Mouse (Mus musculus): ENCODE data around the gene Olfr638. TPM values are rescaled to one million over a fixed set of nuclear protein-coding genes. Genes with fewer than 3 reads are reported as not detected.

The Olfr638 gene
- polyA plus RNA-seq, 1 experiment from 2014 or later, result not detected

Other genes starting within 250 kb of the Olfr638 start
- not detected in 2 replicates for gene Olfr630, start 241.4 kb upstream of the Olfr638 start, polyA plus RNA-seq (2016; fragmentation: Nextera tagmentation; extraction: Ambion mirVana)
- gene Olfr69, start 227.2 kb upstream of the Olfr638 start, polyA plus RNA-seq (2016; fragmentation: Nextera tagmentation; extraction: Ambion mirVana), result not detected in 2 replicates
- not detected in 2 replicates for gene Olfr68, start 219.0 kb upstream of the Olfr638 start, polyA plus RNA-seq (2016; fragmentation: Nextera tagmentation; extraction: Ambion mirVana)
- not detected in 2 replicates for gene Olfr67, start 206.9 kb upstream of the Olfr638 start, polyA plus RNA-seq (2016; fragmentation: Nextera tagmentation; extraction: Ambion mirVana)
- gene Hbb-bt, start 184.8 kb upstream of the Olfr638 start, polyA plus RNA-seq (2016; fragmentation: Nextera tagmentation; extraction: Ambion mirVana), result 442 and 979 TPM in 2 replicates
- gene Hbb-bs, start 170.7 kb upstream of the Olfr638 start, polyA plus RNA-seq (2016; fragmentation: Nextera tagmentation; extraction: Ambion mirVana), result 173 and 274 TPM in 2 replicates
- 0.28 and 1.2 TPM in 2 replicates for gene Hbb-bh2, start 158.2 kb upstream of the Olfr638 start, polyA plus RNA-seq (2016; fragmentation: Nextera tagmentation; extraction: Ambion mirVana)
- gene Hbb-bh1, start 155.6 kb upstream of the Olfr638 start, polyA plus RNA-seq (2016; fragmentation: Nextera tagmentation; extraction: Ambion mirVana), result 8,898 and 9,884 TPM in 2 replicates
- gene Hbb-y, start 145.5 kb upstream of the Olfr638 start, polyA plus RNA-seq (2016; fragmentation: Nextera tagmentation; extraction: Ambion mirVana), result 17,516 and 23,478 TPM in 2 replicates
- gene Olfr66, start 112.5 kb upstream of the Olfr638 start, polyA plus RNA-seq (2016; fragmentation: Nextera tagmentation; extraction: Ambion mirVana), result not detected in 2 replicates
- gene Olfr64, start 104.3 kb upstream of the Olfr638 start, polyA plus RNA-seq (2016; fragmentation: Nextera tagmentation; extraction: Ambion mirVana), result not detected in 2 replicates
- gene Olfr65, start 95.3 kb upstream of the Olfr638 start, polyA plus RNA-seq (2016; fragmentation: Nextera tagmentation; extraction: Ambion mirVana), result not detected in 2 replicates
- gene Olfr631, start 69.9 kb upstream of the Olfr638 start, polyA plus RNA-seq (2016; fragmentation: Nextera tagmentation; extraction: Ambion mirVana), result not detected in 2 replicates
- not detected in 2 replicates for gene Olfr632, start 64.4 kb upstream of the Olfr638 start, polyA plus RNA-seq (2016; fragmentation: Nextera tagmentation; extraction: Ambion mirVana)
- not detected in 2 replicates for gene Olfr633, start 54.3 kb upstream of the Olfr638 start, polyA plus RNA-seq (2016; fragmentation: Nextera tagmentation; extraction: Ambion mirVana)
- not detected in 2 replicates for gene Olfr635, start 27.6 kb upstream of the Olfr638 start, polyA plus RNA-seq (2016; fragmentation: Nextera tagmentation; extraction: Ambion mirVana)
- gene Olfr639, start 18.6 kb downstream of the Olfr638 start, polyA plus RNA-seq (2016; fragmentation: Nextera tagmentation; extraction: Ambion mirVana), result not detected in 2 replicates
- not detected in 2 replicates for gene Olfr640, start 26.8 kb downstream of the Olfr638 start, polyA plus RNA-seq (2016; fragmentation: Nextera tagmentation; extraction: Ambion mirVana)
- gene Olfr641, start 36.7 kb downstream of the Olfr638 start, polyA plus RNA-seq (2016; fragmentation: Nextera tagmentation; extraction: Ambion mirVana), result not detected in 2 replicates
- not detected in 2 replicates for gene Olfr642, start 53.9 kb downstream of the Olfr638 start, polyA plus RNA-seq (2016; fragmentation: Nextera tagmentation; extraction: Ambion mirVana)
- gene 4930516K23Rik, start 62.7 kb downstream of the Olfr638 start, polyA plus RNA-seq (2016; fragmentation: Nextera tagmentation; extraction: Ambion mirVana), result not detected in 2 replicates
- not detected in 2 replicates for gene Olfr644, start 73.1 kb downstream of the Olfr638 start, polyA plus RNA-seq (2016; fragmentation: Nextera tagmentation; extraction: Ambion mirVana)
- not detected in 2 replicates for gene Olfr645, start 86.7 kb downstream of the Olfr638 start, polyA plus RNA-seq (2016; fragmentation: Nextera tagmentation; extraction: Ambion mirVana)
- not detected in 2 replicates for gene Olfr646, start 106.1 kb downstream of the Olfr638 start, polyA plus RNA-seq (2016; fragmentation: Nextera tagmentation; extraction: Ambion mirVana)
- gene Ubqln5, start 131.1 kb downstream of the Olfr638 start, polyA plus RNA-seq (2016; fragmentation: Nextera tagmentation; extraction: Ambion mirVana), result not detected in 2 replicates
- not detected in 2 replicates for gene Olfr643, start 138.7 kb downstream of the Olfr638 start, polyA plus RNA-seq (2016; fragmentation: Nextera tagmentation; extraction: Ambion mirVana)
- not detected in 2 replicates for gene Ubqln3, start 144.5 kb downstream of the Olfr638 start, polyA plus RNA-seq (2016; fragmentation: Nextera tagmentation; extraction: Ambion mirVana)
- gene Ubqlnl, start 151.8 kb downstream of the Olfr638 start, polyA plus RNA-seq (2016; fragmentation: Nextera tagmentation; extraction: Ambion mirVana), result not detected in 2 replicates
- not detected in 2 replicates for gene Olfm5, start 166.1 kb downstream of the Olfr638 start, polyA plus RNA-seq (2016; fragmentation: Nextera tagmentation; extraction: Ambion mirVana)
- 0.21 and 0.28 TPM in 2 replicates for gene Olfr648, start 184.6 kb downstream of the Olfr638 start, polyA plus RNA-seq (2016; fragmentation: Nextera tagmentation; extraction: Ambion mirVana)
- not detected in 2 replicates for gene Olfr649, start 197.2 kb downstream of the Olfr638 start, polyA plus RNA-seq (2016; fragmentation: Nextera tagmentation; extraction: Ambion mirVana)
- 9.8 and 12.3 TPM in 2 replicates for gene Trim6, start 220.0 kb downstream of the Olfr638 start, polyA plus RNA-seq (2016; fragmentation: Nextera tagmentation; extraction: Ambion mirVana)
- gene Trim34a, start 245.7 kb downstream of the Olfr638 start, polyA plus RNA-seq (2016; fragmentation: Nextera tagmentation; extraction: Ambion mirVana), result 1.6 and 1.7 TPM in 2 replicates

All from heart, embryonic 10.5 days (tissue).